Mouse (Mus musculus): ENCODE measurements around the gene Taldo1. TPM values are rescaled to one million over a fixed set of nuclear protein-coding genes. Genes with fewer than 3 reads are reported as not detected.

Gene Taldo1
- polyA plus RNA-seq, 1 experiment from 2014 or later = 468 TPM

DNA sequence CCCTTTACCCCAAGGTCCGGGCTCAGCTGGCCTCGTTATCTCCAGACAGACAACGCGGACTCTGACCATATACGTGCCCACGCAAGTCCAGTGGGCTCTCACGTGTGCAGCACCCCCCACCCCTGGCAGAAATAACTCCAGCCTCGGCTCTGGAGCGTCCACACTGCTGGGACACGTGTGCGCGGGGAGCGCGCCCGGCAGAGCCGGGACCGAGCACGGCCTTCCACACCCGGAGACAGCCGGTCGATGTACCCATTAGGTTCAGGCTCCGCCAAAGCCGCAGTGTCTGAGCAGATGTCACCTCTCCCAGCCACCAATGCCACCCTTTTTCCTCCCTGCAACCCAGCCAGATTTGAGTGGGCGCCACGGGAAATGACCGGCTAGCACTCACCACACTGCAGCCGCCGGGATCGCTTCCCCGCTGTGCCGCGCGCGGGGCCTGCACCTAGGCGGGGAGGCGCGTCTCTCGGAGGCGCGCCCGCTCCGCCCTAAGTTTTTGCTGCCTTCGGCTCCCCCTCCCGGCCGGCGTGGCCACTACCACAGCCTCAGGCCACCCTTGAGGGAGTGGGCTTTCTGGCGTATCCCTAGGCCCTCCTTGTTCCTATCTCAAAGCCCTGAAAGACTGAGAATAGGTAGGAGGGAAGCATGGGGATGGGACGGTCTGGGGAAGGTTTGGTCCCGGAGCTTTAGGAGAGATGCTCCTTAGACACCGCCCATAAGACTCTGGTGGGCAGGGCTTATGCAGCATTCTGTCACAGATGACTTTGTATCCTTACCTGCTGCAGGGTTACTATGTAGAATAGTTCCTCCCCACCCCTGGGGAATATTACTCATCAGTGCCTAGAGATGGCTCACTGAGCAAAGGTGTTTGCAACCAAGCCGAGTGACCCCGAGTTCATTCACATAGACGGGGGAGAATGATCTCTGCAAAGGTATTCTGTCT is 45.5 kb downstream of the Taldo1 start, which contains the start of gene Slc25a22:
Gene Slc25a22, minus strand, starts transcription at position 715 of the 943 bp plus-strand sequence.
- peaks cover 5% of the 10 kb centered on the region; the same call in 1 of the 2 replicates for H3K4me1 ChIP-seq (replicated peaks; ENCODE audit: control insufficient read depth, insufficient read depth)
- no peaks in the 10 kb centered on the region for H3K27me3 ChIP-seq (ENCODE audit: control insufficient read depth, insufficient read depth, low read length)
- WGBS = 5% methylated on average over 52 of the region's 53 CpGs
- DNase-seq (ENCODE audit: low spot score) = peak; percentile 86
- H3K9ac ChIP-seq (ENCODE audit: low read length) = peak within 1 kb of the TSS; percentile 76
- H3K4me2 ChIP-seq (replicated peaks; ENCODE audit: low read depth) = peak within 1 kb of the TSS; percentile 90
- H3K36me3 ChIP-seq (ENCODE audit: control insufficient read depth, insufficient read depth, low read length) = 0 out of 2 replicates have a peak, but pooled peaks cover 5% of the 10 kb centered on the region
- ATAC-seq (ENCODE audit: low FRiP score, low TSS enrichment) = peak; percentile 80
- TF ChIP-seq CTCF (IDR thresholded peaks at IDR 0.05; ENCODE audit: low read depth) = peak; percentile 82
- TF ChIP-seq EP300 (optimal IDR thresholded peaks at IDR 0.05) = no peak
- peak within 1 kb of the TSS; percentile 67 for H3K4me3 ChIP-seq (ENCODE audit: low read depth, low read length)
- H3K27ac ChIP-seq (replicated peaks) = peak within 1 kb of the TSS; percentile 67
- no peaks in the 10 kb centered on the region for H3K9me3 ChIP-seq (ENCODE audit: control insufficient read depth, low read length)

DNA sequence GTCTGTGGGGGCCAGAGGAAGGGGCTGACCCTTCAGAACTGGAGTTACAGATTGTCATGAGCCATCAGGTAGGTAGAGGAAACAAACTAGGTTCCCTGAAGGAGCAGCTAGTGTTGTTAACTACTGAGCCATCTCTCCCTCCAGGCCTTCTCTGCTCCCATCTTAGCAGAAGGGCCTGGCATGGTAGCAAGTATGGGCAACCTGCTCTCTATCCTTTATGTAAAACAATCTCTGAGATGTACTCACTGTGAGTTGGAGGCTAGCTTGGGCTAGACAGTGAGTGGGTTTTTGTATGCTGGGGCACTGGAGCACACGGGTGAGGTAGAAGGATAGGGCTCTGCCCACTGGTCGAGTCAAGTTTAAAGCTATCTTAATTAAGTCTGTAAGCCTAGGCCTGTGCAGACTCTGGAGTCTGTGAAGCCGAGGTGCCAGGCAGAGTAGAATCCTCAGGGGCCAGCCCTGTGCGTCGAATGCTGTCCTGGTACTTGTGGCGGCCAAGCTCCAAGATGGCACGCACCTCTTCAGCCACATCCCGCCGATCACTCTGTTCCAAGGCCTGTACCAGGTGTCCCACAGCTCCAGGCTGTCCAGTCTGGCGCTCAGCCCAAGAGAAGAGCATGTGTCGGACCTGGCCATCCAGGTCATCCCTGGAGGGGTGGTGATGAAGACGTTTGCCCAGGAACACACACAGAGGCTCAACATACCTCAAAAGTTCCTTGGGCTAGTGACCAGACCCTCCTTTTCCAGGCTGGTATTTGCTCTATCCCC is 46.4 kb downstream of the Taldo1 start:
- Histone ChIP-seq H3K27ac (replicated peaks) (no peak overlapping the region), H3K4me2 (replicated peaks; ENCODE audit: low read depth) (no peak overlapping the region), H3K27me3 (ENCODE audit: control insufficient read depth, insufficient read depth, low read length) (no peaks in the 10 kb centered on the region), H3K4me1 (replicated peaks; ENCODE audit: control insufficient read depth, insufficient read depth) (peaks cover 9% of the 10 kb centered on the region), H3K4me3 (ENCODE audit: low read depth, low read length) (no peak overlapping the region), H3K36me3 (ENCODE audit: control insufficient read depth, insufficient read depth, low read length) (0 out of 2 replicates have a peak, but pooled peaks cover 2% of the 10 kb centered on the region), H3K9ac (ENCODE audit: low read length) (no peak overlapping the region), H3K9me3 (ENCODE audit: control insufficient read depth, low read length) (no peaks in the 10 kb centered on the region)
- DNase-seq (ENCODE audit: low spot score) (no peak), ATAC-seq (ENCODE audit: low FRiP score, low TSS enrichment) (no peak)
- no peak for TF ChIP-seq CTCF (IDR thresholded peaks at IDR 0.05; ENCODE audit: low read depth)
- no peak for TF ChIP-seq EP300 (optimal IDR thresholded peaks at IDR 0.05)
- WGBS = 90% methylated on average over 12 of the region's 12 CpGs

DNA sequence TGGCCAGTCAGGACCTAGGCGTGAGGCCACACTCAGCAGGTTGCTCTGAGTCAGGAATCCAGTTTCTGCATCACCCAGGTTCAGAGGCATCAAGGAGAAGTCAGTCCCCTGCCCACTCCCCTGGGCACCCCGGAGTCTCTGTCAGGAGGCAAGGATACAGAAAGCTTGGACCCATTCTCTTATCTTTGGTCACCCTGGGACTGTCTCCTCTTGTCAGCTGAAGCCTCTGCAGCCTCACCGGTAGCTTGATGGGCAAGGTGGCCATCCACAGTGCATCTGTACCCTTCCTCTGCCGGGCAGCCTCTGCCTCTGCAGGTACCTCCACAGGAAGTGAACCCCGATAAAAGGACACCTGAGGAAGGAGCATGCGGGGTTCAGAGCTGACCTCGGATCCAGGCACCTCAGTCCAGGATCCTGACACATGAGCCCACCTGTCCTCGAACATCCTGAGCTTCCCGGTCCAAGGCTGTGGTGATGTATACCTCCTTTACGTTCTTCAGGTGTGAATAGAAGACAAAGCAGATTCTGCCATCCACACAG is 47.2 kb downstream of the Taldo1 start:
- no peak for ATAC-seq (ENCODE audit: low FRiP score, low TSS enrichment)
- H3K4me1 ChIP-seq (replicated peaks; ENCODE audit: control insufficient read depth, insufficient read depth) = peaks cover 9% of the 10 kb centered on the region
- 93% methylated on average over 10 of the region's 10 CpGs for WGBS

DNA sequence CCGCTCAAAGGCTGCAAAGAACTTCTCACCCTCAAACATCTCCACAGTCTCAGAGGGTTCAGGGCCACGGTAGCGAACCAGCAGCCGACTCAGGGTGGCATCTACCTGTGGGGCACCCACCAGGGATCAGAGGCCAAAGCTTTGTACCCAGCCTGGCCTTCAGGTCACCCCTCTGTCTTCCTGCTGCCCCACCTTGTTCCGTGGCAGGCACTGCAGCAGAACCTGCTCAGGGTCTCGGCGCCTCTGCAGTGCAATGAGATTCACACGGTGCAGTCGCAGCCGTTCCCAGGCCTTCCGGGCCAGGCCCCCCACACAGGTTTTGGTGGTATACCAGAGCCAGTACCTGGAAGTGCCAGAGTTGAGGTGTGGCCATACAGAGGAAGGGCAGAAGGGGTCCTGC is 47.8 kb downstream of the Taldo1 start:
- H3K4me2 ChIP-seq (replicated peaks; ENCODE audit: low read depth) = no peak overlapping the region
- no peaks in the 10 kb centered on the region for H3K36me3 ChIP-seq (ENCODE audit: control insufficient read depth, insufficient read depth, low read length)
- no peak for DNase-seq (ENCODE audit: low spot score)
- H3K4me3 ChIP-seq (ENCODE audit: low read depth, low read length) = no peak overlapping the region
- no peak overlapping the region for H3K9ac ChIP-seq (ENCODE audit: low read length)
- H3K27me3 ChIP-seq (ENCODE audit: control insufficient read depth, insufficient read depth, low read length) = no peaks in the 10 kb centered on the region
- no peaks in the 10 kb centered on the region for H3K9me3 ChIP-seq (ENCODE audit: control insufficient read depth, low read length)
- no peak overlapping the region for H3K27ac ChIP-seq (replicated peaks)
- ATAC-seq (ENCODE audit: low FRiP score, low TSS enrichment) = no peak
- H3K4me1 ChIP-seq (replicated peaks; ENCODE audit: control insufficient read depth, insufficient read depth) = peaks cover 9% of the 10 kb centered on the region
- TF ChIP-seq CTCF (IDR thresholded peaks at IDR 0.05; ENCODE audit: low read depth) (no peak), EP300 (optimal IDR thresholded peaks at IDR 0.05) (no peak)
- 95% methylated on average over 11 of the region's 11 CpGs for whole genome bisulfite sequencing

More for the DNA sequence above, 47.2 kb downstream of the Taldo1 start:
- Histone ChIP-seq H3K9me3 (ENCODE audit: control insufficient read depth, low read length) (no peaks in the 10 kb centered on the region), H3K27me3 (ENCODE audit: control insufficient read depth, insufficient read depth, low read length) (no peaks in the 10 kb centered on the region), H3K9ac (ENCODE audit: low read length) (no peak overlapping the region), H3K4me3 (ENCODE audit: low read depth, low read length) (no peak overlapping the region), H3K36me3 (ENCODE audit: control insufficient read depth, insufficient read depth, low read length) (no peaks in the 10 kb centered on the region), H3K4me2 (replicated peaks; ENCODE audit: low read depth) (no peak overlapping the region), H3K27ac (replicated peaks) (no peak overlapping the region)
- TF ChIP-seq CTCF (IDR thresholded peaks at IDR 0.05; ENCODE audit: low read depth) = no peak
- no peak for TF ChIP-seq EP300 (optimal IDR thresholded peaks at IDR 0.05)
- DNase-seq (ENCODE audit: low spot score) = no peak

DNA sequence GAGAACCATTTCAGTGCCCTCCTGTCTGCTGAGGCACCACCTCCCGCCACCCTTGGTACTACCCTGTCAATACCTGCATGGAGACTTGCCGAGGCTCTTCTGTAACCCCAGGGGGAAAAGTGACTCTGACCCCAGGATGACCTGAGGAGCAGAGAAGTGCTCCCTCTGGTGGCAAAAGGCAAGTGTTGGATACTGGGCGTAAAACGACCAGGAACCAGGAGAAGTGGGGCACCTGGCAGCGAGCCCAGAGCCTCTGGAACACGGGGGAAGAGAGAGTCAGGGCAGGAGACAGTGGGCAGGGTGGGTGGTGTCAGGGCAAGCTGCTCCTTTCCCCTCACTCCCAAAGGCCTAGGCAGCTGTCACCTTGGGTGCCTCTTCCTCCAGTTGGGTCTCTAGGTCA is 48.6 kb downstream of the Taldo1 start:
- Histone ChIP-seq H3K9ac (ENCODE audit: low read length) (no peak overlapping the region), H3K36me3 (ENCODE audit: control insufficient read depth, insufficient read depth, low read length) (no peaks in the 10 kb centered on the region), H3K4me2 (replicated peaks; ENCODE audit: low read depth) (no peak overlapping the region), H3K4me1 (replicated peaks; ENCODE audit: control insufficient read depth, insufficient read depth) (peaks cover 9% of the 10 kb centered on the region), H3K4me3 (ENCODE audit: low read depth, low read length) (no peak overlapping the region), H3K9me3 (ENCODE audit: control insufficient read depth, low read length) (no peaks in the 10 kb centered on the region), H3K27me3 (ENCODE audit: control insufficient read depth, insufficient read depth, low read length) (no peaks in the 10 kb centered on the region), H3K27ac (replicated peaks) (no peak overlapping the region)
- TF ChIP-seq EP300 (optimal IDR thresholded peaks at IDR 0.05) (no peak), CTCF (IDR thresholded peaks at IDR 0.05; ENCODE audit: low read depth) (peak; percentile 87)
- DNase-seq (ENCODE audit: low spot score) (peak; percentile 68), ATAC-seq (ENCODE audit: low FRiP score, low TSS enrichment) (no peak)
- WGBS = 28% methylated on average over 6 of the region's 6 CpGs

Data from stomach, postnatal 0 days (tissue).